Mouse (Mus musculus) lung, postnatal 36 days (tissue): ENCODE measurements at regions not wholly inside any gene's neighbourhood (a gene's known extent, or its start where the extent isn't known, plus 50 kb on each side); places are given as distances from the start of the nearest gene placed in this dataset.

Experiments used
- DNase-seq: peaks from one replicate; pipeline ENCODE4 v3.0.0; 2022; ENCODE audit warnings: mixed read lengths

DNA sequence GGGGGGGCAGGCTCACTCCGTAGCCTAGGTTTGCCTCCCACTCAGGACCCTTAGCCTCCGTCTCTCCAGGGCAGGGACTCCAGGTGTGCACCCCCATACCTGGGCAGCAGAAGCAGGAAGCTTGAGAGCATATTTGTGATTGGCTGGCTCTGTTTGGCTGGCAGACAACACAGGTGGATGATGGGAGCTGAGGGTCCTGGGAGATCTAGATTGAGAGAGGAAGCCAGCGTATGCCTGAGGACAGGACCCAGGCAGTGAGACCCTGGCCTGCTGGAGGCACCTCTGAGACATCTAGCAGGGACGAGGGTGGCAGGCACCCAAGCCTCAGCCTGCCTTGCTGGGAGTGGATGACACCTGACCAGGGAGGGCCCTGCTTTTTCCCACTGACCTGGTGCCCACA, 88.6 kb upstream of the Tmem189 start:
- DNase-seq: no peak

DNA sequence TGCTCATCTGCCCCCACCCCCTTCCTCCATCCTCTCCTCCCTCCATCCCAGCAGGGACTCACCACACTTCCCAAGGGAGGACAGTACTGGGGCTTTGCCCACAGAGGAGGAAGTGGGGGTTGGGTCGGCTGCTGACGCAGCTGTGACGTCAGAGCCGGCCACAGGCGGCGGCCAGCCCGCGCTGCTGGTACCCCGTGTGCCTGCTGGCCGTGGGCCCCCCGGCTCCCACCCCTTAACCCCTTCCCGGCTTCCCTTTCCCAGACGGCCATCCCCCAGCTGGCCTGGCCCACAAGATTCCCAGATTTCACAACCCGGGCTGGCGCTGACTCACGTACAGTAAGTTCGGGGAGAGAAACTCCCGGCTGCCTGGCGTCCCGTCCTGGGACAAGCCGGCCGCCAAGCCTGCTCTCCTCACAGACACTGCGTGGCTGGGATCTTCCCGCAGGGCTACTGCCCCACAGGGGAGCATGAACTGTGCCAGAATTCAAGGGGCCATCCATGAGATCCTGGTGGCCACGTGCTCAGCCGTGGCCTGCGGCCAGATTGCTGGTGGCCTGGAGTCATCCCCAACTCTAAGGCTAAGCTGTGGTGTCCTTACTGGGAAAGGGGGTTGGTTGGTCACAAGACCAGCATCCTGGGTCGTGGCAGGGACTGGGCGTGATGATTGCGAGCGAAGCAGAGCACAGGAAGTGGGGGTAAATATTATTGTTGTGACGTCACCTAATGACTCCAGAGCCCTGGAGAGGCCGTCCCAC, 87.9 kb upstream of the Tmem189 start:
- DNase-seq: peak; percentile 92

DNA sequence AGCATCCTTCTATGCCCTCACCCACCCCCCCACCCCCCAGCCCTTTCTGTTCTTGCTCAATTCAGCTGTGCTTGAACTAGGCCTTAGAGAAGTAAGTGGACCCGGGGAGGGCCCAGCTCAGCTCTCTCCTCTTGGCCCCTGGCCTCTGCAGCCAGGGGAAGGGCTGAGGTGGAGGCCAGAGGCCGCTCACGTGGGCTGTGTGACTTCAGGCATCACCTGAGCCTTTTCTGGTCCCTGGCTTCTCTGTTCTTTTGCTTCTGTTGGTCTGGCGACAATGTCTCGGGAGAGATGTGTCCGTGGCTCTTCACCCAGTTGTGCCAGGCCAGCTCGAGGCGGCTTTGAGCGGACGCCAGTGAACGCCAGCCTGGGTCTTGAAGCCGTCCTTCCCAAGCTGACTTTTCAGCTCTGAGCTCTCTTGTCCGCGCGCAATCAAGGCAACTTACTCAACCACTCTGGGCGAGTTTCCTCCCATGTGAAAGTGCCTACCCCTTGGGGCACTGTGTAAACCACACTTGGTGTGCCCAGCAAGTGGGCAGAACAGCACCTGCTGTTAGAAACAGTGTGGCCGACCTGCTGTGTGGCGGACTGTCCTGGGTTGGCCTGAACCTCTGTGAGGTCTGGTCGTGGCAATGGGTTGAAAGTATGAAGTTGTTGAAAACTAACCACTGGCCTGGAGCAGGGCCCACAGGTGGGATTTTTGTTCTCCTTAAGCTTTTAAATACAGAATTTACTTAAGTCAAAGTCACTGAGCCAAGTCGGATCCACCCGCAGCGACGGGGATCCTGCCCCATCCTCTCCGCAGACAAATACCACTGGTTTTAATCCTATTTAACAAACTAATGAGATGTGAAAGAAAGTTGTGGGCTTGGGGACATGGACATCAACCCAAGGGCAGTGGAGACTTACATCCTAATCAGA, 86.9 kb upstream of the Tmem189 start:
- DNase-seq: peak; percentile 70

DNA sequence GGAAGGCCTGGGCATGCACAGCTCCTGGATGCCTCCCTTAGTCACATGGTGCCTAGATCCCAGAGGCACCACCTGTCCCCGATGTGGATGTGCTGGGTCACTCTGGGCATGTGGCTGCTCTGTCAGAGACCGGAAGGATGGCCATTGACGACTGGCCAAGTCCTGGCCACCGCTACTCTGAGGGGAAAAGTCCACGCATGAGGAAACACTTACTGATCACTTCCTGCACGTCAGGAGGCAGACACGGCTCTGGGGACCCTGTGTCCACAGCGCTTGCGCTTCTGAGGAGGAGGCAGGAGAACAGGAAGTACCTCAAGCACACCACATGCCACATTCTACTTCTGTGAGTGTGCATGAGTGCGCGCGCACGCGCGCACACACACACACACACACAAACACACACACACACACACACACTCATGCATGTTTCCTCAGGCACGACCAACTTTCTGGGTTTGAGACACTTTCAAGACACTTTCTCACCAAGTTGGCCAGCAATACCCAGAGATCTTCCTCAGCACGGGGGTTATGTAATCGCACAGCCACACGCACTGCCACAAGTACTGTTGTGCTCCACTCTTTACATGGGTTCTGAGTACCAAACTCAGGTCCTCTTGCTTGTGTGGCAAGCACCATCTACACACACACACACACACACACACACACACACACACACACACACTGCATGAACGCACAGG, 85.7 kb upstream of the Tmem189 start:
- DNase-seq: peak; percentile 78

DNA sequence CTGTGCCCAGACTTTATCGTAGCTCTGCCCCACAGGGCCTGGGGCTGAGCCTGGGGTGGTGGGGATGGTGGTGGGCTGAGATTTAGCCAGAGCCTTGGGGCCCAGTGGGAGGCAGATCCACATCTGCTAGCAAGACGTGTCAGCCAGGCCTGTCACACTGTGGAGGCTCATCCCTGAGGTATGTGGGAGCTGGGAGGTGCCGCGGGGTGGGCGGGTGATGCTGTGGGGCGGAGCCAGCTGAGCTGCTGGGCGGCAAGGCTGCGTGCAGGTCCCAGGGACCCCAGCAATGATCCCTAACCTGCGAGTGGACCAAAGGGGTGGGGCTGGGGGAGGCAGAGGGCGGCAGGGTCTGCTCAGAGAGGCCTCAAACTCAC, 85.2 kb upstream of the Tmem189 start:
- DNase-seq: peak; percentile 53

DNA sequence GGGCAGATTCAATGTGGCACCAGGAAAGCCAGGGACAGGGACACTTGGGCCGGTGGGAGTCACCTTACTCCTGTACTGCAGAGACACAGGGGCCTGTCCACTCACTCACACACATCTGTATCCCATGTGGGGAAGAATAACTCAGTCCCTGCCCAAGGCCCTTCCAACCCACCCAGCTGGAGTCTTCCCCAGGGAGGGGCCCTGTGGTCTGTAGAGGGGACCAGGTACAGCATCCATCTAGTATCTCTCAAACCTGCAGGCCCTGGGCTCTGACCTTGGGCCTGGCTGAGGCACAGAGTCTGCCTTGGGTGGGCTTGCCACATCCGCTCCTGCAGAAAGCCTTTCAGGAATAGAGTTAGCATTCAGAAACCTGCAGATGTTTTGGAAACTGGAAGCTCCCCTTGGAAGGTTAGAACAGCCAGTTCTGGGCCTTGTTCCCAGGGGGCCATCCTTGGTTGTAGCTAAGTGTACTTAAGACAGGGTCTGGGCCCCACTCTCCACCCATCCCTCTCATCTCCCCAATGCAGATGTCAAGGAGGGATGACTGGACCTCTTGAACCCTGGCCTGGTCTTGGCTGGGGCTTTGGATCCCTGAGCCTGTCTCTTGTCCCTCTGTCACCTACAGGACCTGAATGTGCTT, 84.7 kb upstream of the Tmem189 start:
- no peak for DNase-seq

DNA sequence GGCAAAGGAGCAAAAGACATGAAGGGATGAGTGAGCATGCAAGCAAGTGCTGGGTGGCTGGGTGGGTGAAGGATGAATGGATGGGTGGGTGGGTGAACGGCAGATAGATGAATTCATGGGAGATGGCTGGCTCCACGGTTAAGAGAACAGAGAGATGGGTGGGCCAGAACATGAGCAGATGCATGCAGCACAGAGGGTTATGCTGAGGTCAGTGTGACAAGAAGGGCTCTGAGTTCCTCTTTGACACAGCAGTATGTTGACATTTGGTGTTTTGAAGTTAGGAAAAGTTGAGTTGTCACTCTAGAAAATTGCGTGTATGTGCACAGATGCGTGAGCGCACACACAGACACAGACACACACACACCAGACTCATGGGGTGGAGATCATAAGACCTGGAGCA, 83.2 kb upstream of the Tmem189 start:
- peak; percentile 45 for DNase-seq

DNA sequence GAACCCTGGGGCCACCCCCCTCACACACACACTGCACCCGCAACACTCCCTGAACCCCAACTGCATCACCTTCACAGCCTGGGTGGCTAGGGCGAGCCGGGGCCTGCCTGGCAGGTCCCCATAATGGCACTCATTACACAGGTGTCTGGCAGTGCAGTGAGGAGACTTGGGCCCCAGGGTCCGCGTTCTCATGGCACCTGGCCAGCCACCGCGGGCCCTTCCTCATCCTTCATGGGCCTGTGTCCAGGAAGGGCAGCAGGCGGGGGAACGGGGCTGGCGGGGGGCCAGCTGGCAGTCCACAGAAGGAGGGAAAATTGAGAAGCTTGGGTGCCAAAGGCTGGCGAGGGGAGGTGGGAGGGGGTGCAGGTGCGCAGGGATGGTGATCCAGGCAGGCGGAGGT, 78.3 kb upstream of the Tmem189 start:
- DNase-seq: no peak

DNA sequence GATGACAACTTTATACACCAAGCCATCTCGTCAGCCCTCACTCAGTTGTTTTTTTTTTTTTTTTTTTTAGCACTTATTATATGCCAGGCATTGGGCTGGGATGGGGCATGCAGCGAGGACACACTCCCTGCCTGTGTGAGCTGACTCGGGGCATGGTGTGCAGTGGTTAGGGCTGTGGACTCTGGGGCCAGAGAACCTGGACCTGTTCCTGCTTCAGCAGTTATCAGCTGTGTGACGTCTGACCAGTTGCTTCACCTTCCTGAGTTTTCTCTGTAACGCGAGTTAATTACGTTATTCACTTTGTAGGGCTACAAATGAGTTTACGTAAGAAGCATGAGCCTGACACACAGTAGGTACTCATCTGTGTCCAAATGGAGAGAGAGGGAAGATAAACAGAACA, 77.7 kb upstream of the Tmem189 start:
- DNase-seq: no peak

DNA sequence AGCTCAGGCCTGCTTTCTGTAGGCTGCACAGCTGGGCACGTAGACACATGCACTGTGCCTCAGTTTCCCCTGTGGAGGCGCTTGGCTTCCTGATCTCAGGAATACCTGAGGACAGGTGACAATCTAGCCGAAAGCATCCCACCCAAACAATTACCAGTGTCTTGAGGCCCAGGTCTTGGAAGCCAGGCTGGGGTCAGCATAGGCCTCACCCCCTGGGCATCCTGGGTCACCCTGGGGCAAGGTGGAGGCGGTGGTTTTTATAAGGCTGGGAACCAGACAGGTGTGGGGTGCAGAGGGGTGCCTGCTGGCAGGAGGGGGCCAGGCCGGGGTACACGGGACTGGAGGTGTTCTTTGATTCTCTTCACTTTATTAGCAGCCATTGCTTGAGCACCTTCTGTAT, 76.2 kb upstream of the Tmem189 start:
- no peak for DNase-seq

DNA sequence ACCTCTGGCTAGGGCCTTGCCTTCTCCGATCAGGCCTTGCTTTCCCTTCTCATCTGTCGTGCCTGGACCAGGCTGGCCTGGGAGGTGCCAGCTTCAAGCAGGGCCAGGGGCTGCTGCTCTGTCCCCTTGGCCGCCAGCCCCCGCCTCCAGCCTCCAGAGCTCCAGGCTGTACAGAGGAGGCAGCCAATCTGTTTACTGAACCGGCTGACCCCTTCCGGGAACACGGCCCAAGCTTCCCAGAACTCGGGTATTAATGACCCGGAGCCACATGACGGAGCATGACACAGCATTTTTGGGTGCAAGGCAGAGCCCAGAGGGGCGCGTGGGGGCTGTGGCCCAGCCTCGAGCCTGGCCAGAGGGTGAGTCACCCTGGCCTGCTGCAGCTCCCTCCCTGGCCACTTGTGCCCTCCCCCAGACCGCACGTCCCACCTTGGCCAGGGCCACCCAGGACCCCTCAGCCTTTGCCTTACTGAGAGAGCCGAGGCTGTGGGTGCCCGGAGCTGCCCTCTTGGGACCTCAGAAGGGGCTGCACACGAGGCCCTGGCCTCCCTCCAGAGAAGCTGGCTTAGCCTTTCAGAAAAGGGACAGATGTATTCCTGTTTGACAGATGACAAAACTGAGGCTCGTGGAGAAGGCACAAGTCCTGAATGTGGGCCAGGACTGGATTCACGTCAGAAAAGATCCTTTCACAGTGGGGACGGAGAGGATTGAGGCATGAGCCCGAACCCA, 75.6 kb upstream of the Tmem189 start:
- DNase-seq: peak; percentile 95

DNA sequence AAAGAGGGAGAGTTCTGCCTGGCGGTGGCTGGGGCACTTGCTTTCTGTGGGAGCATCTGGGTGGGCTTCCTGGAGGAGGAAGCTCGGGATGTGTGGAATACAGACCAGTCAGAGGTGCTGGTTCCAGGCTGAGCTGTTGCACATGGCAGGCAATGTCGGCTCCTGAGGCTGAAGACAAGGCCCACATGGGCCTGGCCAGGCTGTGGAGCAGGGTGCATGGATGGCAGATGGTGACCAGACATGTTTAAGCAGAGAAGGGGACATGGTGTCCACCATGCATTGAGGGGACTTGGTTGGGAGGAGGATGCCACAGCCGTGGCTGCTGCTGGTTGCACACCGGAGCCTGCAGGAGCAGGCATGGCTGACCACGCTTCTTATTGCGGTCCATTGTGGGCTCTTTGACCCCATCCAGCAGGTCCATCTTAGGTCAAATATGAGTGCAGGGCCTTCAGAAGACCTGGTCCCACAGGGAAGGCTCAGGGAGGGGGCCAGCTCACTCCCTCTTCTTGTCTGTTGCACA, 74.3 kb upstream of the Tmem189 start:
- no peak for DNase-seq

DNA sequence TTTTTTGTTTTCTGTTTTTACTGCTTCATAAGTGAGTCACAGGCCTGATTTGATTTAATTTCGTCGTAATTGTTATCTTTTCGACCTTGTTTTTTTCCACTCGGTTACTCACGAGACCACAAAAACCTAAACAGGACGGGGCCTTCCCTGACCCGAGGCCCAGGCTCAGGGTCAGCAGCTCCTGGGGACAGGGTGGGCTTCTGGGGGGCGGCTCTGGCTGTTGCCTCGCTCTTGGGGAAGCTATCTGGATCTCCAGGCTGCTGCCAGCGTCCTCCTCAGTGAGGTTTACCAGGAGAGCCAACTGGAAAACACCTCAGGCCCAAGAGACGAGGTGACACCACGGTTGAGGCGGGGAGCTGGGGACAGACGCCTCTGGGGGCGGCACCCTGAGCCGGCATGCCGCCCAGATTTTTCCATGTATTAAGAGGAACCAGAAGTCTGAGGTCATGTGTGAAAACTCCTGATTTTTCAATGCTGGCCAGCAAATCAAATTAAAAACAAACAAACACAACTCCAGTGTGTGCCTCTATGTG, 71.8 kb upstream of the Tmem189 start:
- DNase-seq: peak; percentile 62

DNA sequence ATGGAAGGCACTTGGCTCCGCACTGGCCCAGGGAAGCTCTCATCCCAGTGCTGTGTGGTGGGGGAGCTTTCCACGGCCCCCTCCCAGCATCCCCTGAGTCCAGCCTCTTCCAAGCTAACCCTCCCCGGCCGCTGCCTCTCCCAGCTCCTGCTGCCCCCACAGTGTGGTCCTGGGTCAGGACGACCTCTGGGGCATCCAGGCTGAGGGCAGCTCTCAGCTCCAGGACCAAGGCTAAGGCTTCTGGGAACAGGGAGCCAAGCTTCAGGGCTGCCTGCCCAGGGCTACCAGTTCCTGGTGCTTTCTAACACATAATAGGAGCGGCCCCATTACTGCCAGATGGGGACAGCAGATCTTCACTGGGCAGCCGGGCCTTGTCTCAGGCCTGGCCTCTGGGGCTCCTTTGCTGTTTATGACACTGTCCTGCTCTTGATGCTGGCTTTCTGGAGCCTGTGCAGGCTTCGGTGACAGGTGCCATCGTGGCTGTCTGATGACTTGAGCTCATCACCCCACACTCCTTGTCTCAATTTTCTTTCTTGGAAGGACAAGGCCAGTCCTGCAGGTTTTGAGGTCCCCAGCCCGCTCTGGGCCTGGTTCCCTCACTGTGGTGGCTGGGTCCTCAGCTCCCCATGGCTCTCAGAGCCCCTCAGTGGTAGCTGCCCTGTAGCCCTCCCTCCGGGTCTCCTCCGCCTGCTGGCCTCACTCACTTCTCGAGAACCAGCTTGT, 71.2 kb upstream of the Tmem189 start:
- DNase-seq: no peak

DNA sequence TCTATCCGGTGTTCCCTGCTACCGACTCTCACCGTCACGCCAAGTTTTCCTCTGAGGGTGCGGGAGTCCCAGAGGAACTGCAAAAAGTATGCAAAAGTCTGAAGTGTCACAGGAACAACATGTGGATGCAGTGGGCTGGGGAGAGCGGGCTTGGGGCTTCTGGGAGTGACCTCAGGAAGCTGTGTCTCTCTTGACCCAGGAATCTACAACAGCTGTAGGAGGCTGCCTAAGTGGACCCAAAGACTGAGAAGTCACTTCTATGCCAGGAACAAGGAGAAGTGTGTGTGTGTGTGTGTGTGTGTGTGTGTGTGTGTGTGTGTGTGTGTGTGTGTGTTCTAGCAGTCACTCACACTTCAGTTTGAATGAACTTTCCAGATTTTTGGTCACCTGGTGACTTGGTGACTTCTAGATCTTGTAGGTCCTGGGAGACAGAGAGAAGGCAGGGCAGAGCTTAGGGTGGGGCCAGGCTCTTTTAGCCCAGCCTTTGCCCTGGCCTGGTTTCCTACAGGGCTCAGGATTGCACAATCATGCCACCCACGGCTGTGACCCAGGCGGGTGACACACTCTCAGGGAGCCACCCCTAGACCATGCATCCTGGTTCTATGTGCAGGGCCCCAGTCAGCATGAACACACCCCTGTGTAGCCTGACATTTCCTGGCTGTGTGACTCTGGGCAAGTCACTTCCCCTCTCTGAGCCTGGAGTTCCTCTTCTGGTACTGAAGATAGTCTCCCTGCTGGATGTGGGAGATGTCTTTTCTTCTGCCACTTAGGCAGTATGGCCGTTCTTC, 70.2 kb upstream of the Tmem189 start:
- peak; percentile 92 for DNase-seq

DNA sequence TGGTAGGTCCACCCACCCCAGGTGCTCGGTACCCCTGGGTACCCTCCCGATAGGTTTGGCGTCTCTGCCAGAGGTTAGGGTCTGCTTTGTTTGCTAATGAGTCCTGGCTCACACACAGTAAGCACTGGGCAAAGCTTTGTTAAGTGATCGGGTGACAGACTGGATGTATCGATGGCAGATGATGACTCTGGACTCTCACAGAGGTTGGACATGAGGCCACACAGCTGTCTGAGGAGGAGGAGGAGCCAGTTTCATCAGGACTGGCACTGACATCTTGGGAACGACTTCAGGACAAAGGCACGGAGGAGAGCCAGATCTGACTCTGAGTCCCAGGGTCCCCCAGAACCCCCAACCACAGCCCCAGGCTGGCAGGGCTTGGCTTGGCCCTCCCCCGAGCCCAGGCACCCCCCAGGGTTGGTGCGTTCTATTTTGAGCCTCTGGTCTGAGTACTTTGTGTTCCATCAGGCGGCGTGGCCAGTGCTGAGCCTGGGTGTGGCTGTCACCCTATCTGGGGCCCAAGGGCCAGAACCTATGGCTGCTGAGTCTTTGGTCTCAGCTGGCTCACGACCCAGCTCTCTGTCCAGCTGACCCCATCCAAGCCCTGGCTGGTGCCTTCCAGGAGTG, 67.6 kb upstream of the Tmem189 start:
- peak; percentile 76 for DNase-seq

DNA sequence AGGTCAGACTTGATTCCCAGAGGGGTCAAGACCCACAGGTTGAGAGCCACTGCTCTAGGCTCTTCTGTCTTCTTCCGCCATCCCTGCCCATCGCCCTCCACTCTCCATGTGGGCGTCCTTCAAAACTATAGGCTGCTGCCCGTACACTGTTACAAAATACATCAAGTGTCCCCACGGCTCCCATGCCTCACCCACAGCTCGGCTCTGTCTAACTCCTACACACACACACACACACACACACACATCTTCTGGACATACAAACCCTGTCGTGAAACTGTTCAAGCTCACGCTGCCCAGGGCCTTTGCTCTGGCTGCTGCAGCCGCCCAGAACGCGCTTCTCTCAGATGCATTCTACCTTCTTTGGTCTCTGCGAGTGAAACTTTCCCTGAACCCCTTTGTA, 67.1 kb upstream of the Tmem189 start:
- DNase-seq: peak; percentile 62

DNA sequence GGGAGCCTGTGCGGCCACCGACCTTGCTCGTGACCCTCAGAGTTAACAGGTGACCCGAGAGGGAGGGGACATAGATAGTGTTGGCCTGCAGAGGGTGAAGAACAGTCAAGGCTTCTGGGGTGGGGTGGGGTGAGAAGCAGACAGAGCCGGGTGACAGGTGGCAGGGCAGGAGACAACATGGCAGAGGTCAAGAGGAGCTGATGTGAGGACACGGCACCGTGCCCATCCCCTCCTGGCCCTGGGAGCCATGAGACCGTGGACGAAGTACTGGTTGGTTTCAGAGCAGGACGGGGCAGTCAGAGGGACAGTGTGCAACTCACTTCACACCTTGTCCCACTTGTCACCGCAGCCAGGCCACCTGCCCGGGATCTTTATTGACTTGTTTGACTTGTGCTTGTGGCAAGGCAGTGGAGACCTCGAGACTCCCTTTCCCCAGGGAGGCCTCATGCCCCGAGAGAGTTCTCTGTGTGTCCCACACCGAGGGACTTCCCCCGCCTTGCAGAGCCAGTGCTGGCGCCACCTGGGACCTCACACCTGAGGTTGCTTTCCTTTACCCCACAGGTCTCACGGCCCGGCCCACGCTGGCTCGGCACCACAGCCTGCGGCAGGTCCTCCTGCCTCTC, 65.4 kb upstream of the Tmem189 start:
- no peak for DNase-seq

DNA sequence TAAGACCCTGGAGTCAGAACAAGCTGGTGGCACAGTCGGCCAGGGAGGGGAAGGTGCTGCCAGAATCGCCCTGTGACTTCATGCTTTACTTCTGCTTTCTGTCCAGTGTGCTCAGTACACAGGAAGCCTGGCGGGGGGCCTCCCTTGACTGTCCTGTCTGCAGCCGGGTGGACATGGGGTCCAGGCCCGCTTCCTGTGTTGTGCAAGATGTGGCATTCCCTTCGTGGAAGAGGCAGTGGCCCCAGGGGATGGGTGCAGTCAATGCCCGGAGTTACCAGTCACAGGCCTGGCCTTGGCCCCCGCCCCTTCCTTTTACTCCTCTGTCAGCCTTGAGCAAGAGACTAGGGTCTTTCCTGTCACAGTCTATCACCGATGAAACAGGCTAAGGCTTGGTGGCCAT, 64.3 kb upstream of the Tmem189 start:
- DNase-seq: peak; percentile 86
